ENCODE assay signal across 27 mouse cellular contexts in the genomic region with DNA sequence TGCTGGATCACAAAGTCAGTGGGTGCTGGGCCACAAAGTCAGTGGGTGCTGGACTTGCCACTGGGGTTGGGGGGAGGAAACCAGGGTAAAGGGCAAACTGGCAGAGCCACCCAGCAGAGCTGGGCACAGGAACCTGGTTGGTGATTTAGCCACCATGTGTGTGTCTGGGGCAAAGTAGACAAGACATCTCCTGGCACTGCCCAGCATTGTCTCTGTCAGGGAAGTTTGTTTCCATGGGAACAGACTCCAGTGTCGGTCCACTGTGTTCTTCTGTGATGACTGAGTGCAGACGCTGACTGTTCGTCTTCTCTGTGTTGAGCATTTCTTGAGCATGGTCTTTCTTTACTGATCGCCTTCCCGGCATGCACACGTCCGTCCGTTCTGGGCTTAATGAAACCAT. TPM values are rescaled to one million over a fixed set of nuclear protein-coding genes. Genes with fewer than 3 reads are reported as not detected.
DNase-seq lines count a peak whose midpoint lies in the region; ATAC-seq and TF ChIP-seq lines count a peak whose summit lies in the region.
"Had no signal": no experiment of that assay in that cellular context is flagged by ENCODE, and none has a peak within 500 bp of the region (broad histone marks: within the 10 kb centered on the region; RNA-seq: fewer than 3 reads in every experiment).

No protein-coding gene starts in this region.

- no peaks in the 10 kb centered on the region for H3K9me3 ChIP-seq in hindbrain, postnatal 0 days (ENCODE audit: low read length)
- H3K9me3 ChIP-seq in hindbrain, embryonic 14.5 days (ENCODE audit: control insufficient read depth, low read length), result no peaks in the 10 kb centered on the region
- H3K9me3 ChIP-seq: embryonic facial prominence, embryonic 10.5 days; embryonic facial prominence, embryonic 15.5 days; forebrain, embryonic 12.5 days; heart, embryonic 15.5 days; limb, embryonic 12.5 days; liver, embryonic 15.5 days; midbrain, embryonic 10.5 days; neural tube, embryonic 15.5 days had no signal

- no peaks in the 10 kb centered on the region for H3K27me3 ChIP-seq in hindbrain, postnatal 0 days (ENCODE audit: insufficient read depth, low read length)
- H3K27me3 ChIP-seq in hindbrain, embryonic 14.5 days (ENCODE audit: control insufficient read depth, insufficient read depth, low read length), result no peaks in the 10 kb centered on the region
- H3K27me3 ChIP-seq: embryonic facial prominence, embryonic 15.5 days; forebrain, embryonic 12.5 days; limb, embryonic 12.5 days; liver, embryonic 15.5 days; neural tube, embryonic 15.5 days had no signal

- WGBS in hindbrain, postnatal 0 days, result 37% methylated on average over 8 of the region's 8 CpGs
- WGBS in hindbrain, embryonic 14.5 days, result 55% methylated on average over 8 of the region's 8 CpGs
- 89% methylated on average over 8 of the region's 8 CpGs for WGBS in bone marrow, adult 2 months
- 95% methylated on average over 8 of the region's 8 CpGs for WGBS in macrophage (ENCODE audit: missing documents)

- H3K9ac ChIP-seq in hindbrain, postnatal 0 days (replicated peaks; ENCODE audit: low read length), result no peak overlapping the region
- H3K9ac ChIP-seq in hindbrain, embryonic 14.5 days, result no peak overlapping the region
- H3K9ac ChIP-seq: embryonic facial prominence, embryonic 15.5 days; forebrain, embryonic 12.5 days; forebrain, postnatal 0 days; heart, embryonic 15.5 days; limb, embryonic 12.5 days; liver, embryonic 15.5 days; lung, embryonic 14.5 days; neural tube, embryonic 15.5 days had no signal

- H3K36me3 ChIP-seq in hindbrain, postnatal 0 days (ENCODE audit: insufficient read depth, low read length), result peaks cover 16% of the 10 kb centered on the region; the same call in 1 of the 2 replicates
- H3K36me3 ChIP-seq in hindbrain, embryonic 14.5 days (replicated peaks; ENCODE audit: control insufficient read depth, insufficient read depth), result peaks cover 59% of the 10 kb centered on the region
- peaks cover 26% of the 10 kb centered on the region for H3K36me3 ChIP-seq in macrophage (ENCODE audit: inconsistent target)

- no peaks in the 10 kb centered on the region for H3K79me2 ChIP-seq in macrophage (ENCODE audit: inconsistent target)

- peak; percentile 51 for ATAC-seq in hindbrain, postnatal 0 days
- no peak for ATAC-seq in hindbrain, embryonic 14.5 days (ENCODE audit: low FRiP score)
- ATAC-seq: forebrain, postnatal 0 days had no signal

- no peaks in the 10 kb centered on the region for H3K4me1 ChIP-seq in hindbrain, postnatal 0 days (ENCODE audit: insufficient read depth, low read length)
- no peaks in the 10 kb centered on the region for H3K4me1 ChIP-seq in hindbrain, embryonic 14.5 days (replicated peaks; ENCODE audit: control insufficient read depth, insufficient read depth, low read length)
- peaks cover 3% of the 10 kb centered on the region; the same call in 1 of the 2 replicates for H3K4me1 ChIP-seq in bone marrow, adult 2 months (ENCODE audit: control insufficient read depth, insufficient read depth, low read length)
- H3K4me1 ChIP-seq: embryonic facial prominence, embryonic 10.5 days; embryonic facial prominence, embryonic 15.5 days; forebrain, embryonic 12.5 days; heart, embryonic 15.5 days; neural tube, embryonic 15.5 days had no signal

- H3K27ac ChIP-seq in hindbrain, postnatal 0 days, result no peak overlapping the region
- no peak overlapping the region for H3K27ac ChIP-seq in hindbrain, embryonic 14.5 days
- peak overlapping the region; percentile 15; the same call in 1 of the 2 replicates for H3K27ac ChIP-seq in bone marrow, adult 2 months (ENCODE audit: control insufficient read depth, insufficient read depth, low read depth, low read length, poor library complexity)
- H3K27ac ChIP-seq in macrophage, result peak overlapping the region; percentile 100
- H3K27ac ChIP-seq: embryonic facial prominence, embryonic 10.5 days; embryonic facial prominence, embryonic 15.5 days; forebrain, embryonic 12.5 days; heart, embryonic 15.5 days; liver, embryonic 15.5 days; midbrain, embryonic 10.5 days; neural tube, embryonic 15.5 days had no signal

- no peak for TF ChIP-seq POLR2A in bone marrow, adult 2 months (IDR thresholded peaks at IDR 0.05; ENCODE audit: borderline replicate concordance, control insufficient read depth, low read depth, low read length)

- peak; percentile 24 for DNase-seq in hindbrain, postnatal 0 days (ENCODE audit: low spot score)
- no peak for DNase-seq in hindbrain, embryonic 14.5 days (ENCODE audit: low spot score)
- peak; percentile 35 to 53 for DNase-seq in kidney, postnatal 36 days
- no peak for DNase-seq in kidney, postnatal 14 days
- DNase-seq in frontal cortex, adult 2 months (ENCODE audit: extremely low spot score in 1 of 2, low spot score in 1 of 2), result no peak
- DNase-seq: adrenal gland, adult 8-10 months; cerebellum, adult 2 months; cerebellum, postnatal 14 days; forebrain, postnatal 0 days; gastrocnemius, postnatal 10 days; kidney, postnatal 4 days; layer of hippocampus, adult 9-11 months; lung, embryonic 14.5 days; lung, postnatal 14 days; retina, postnatal 1 day; right cerebral cortex, postnatal 14 days; thymus, postnatal 4 days had no signal

- no peak overlapping the region for H3K4me2 ChIP-seq in hindbrain, postnatal 0 days (ENCODE audit: low read depth, low read length)
- H3K4me2 ChIP-seq in hindbrain, embryonic 14.5 days (replicated peaks), result no peak overlapping the region
- H3K4me2 ChIP-seq: embryonic facial prominence, embryonic 15.5 days; forebrain, embryonic 12.5 days; heart, embryonic 15.5 days; limb, embryonic 12.5 days; liver, embryonic 15.5 days; lung, embryonic 14.5 days; neural tube, embryonic 15.5 days had no signal

- TF ChIP-seq CTCF in hindbrain, postnatal 0 days (IDR thresholded peaks at IDR 0.05; ENCODE audit: low read depth), result no peak
- no peak for TF ChIP-seq CTCF in bone marrow, adult 2 months (IDR thresholded peaks at IDR 0.05; ENCODE audit: control insufficient read depth, insufficient read depth, low read length)

- no peak overlapping the region for H3K4me3 ChIP-seq in hindbrain, postnatal 0 days (ENCODE audit: low read length)
- H3K4me3 ChIP-seq in hindbrain, embryonic 14.5 days (replicated peaks; ENCODE audit: low read length), result no peak overlapping the region
- no peak overlapping the region for H3K4me3 ChIP-seq in bone marrow, adult 2 months (replicated peaks; ENCODE audit: control insufficient read depth, low read depth, low read length)
- no peak overlapping the region for H3K4me3 ChIP-seq in macrophage (ENCODE audit: inconsistent target)
- H3K4me3 ChIP-seq: embryonic facial prominence, embryonic 10.5 days; embryonic facial prominence, embryonic 15.5 days; forebrain, embryonic 12.5 days; heart, embryonic 15.5 days; limb, embryonic 12.5 days; liver, embryonic 15.5 days; midbrain, embryonic 10.5 days; neural tube, embryonic 15.5 days had no signal

RNA-seq across cellular contexts. Expression of a gene that starts 19.8 kb away (rescaled TPM):
- total RNA-seq in hindbrain, postnatal 0 days (2014; rRNA removed), result 6.1 and 7.9 TPM in 2 replicates
- polyA plus RNA-seq in hindbrain, postnatal 0 days (2015; fragmentation: Nextera tagmentation; extraction: Ambion mirVana), result 7.2 and 8.7 TPM in 2 replicates
- polyA plus RNA-seq in hindbrain, embryonic 14.5 days (2014; fragmentation: Nextera tagmentation; extraction: Ambion mirVana), result 11.9 and 13.0 TPM in 2 replicates
- polyA plus RNA-seq in bone marrow, adult 2 months (2011; ENCODE audit: insufficient read depth, insufficient read length, low replicate concordance, missing spikeins), result 4.4 and 8.0 TPM in 2 replicates
- total RNA-seq in macrophage (2018; cell fraction: chromatin; rRNA removed), result 100 to 1,000 TPM in 8 of 26 experiments, 10 to 100 TPM in 18; 43.2 to 234 (median 67.2) TPM
- total RNA-seq in macrophage (2018; cell fraction: cytosol; rRNA removed), result 10 to 100 TPM; 20.1 to 45.4 (median 27.3) TPM
- 100 to 1,000 TPM in 3 of 26 experiments, 10 to 100 TPM in 23; 37.0 to 129 (median 58.1) TPM for total RNA-seq in macrophage (2018; cell fraction: nucleus; rRNA removed)
- polyA plus RNA-seq in macrophage (2018), result 10.2 to 14.7 TPM (median 11.2 TPM) in 3 replicates
- polyA plus RNA-seq in frontal cortex, adult 2 months (2012; rRNA removed), result 8.7 and 9.3 TPM in 2 replicates

RNA-seq across cellular contexts. Expression of a gene that starts 34.6 kb away (rescaled TPM):
- 35.7 and 53.1 TPM in 2 replicates for total RNA-seq in hindbrain, postnatal 0 days (2014; rRNA removed)
- 16.1 and 18.1 TPM in 2 replicates for polyA plus RNA-seq in hindbrain, postnatal 0 days (2015; fragmentation: Nextera tagmentation; extraction: Ambion mirVana)
- 14.2 and 14.9 TPM in 2 replicates for polyA plus RNA-seq in hindbrain, embryonic 14.5 days (2014; fragmentation: Nextera tagmentation; extraction: Ambion mirVana)
- polyA plus RNA-seq in bone marrow, adult 2 months (2011; ENCODE audit: insufficient read depth, insufficient read length, low replicate concordance, missing spikeins), result 55.6 and 92.8 TPM in 2 replicates
- 100 to 1,000 TPM in 10 of 26 experiments, 10 to 100 TPM in 16; 71.5 to 154 (median 97.6) TPM for total RNA-seq in macrophage (2018; cell fraction: chromatin; rRNA removed)
- total RNA-seq in macrophage (2018; cell fraction: cytosol; rRNA removed), result 10 to 100 TPM; 15.5 to 21.5 (median 18.2) TPM
- 100 to 1,000 TPM in 9 of 26 experiments, 10 to 100 TPM in 17; 54.9 to 146 (median 94.1) TPM for total RNA-seq in macrophage (2018; cell fraction: nucleus; rRNA removed)
- 16.2 to 24.8 TPM (median 23.2 TPM) in 3 replicates for polyA plus RNA-seq in macrophage (2018)
- 101 and 102 TPM in 2 replicates for polyA plus RNA-seq in frontal cortex, adult 2 months (2012; rRNA removed)

RNA-seq across cellular contexts. Expression of a gene that starts 43.5 kb away (rescaled TPM):
- 1.5 and 3.1 TPM in 2 replicates for total RNA-seq in hindbrain, postnatal 0 days (2014; rRNA removed)
- polyA plus RNA-seq in hindbrain, postnatal 0 days (2015; fragmentation: Nextera tagmentation; extraction: Ambion mirVana), result 9.1 and 9.3 TPM in 2 replicates
- polyA plus RNA-seq in hindbrain, embryonic 14.5 days (2014; fragmentation: Nextera tagmentation; extraction: Ambion mirVana), result 7.0 and 7.7 TPM in 2 replicates
- 6.6 and 9.1 TPM in 2 replicates for polyA plus RNA-seq in bone marrow, adult 2 months (2011; ENCODE audit: insufficient read depth, insufficient read length, low replicate concordance, missing spikeins)
- total RNA-seq in macrophage (2018; cell fraction: chromatin; rRNA removed), result 10 to 100 TPM in 11 of 26 experiments, 1 to 10 TPM in 15; 2.7 to 23.5 (median 9.5) TPM
- 10 to 100 TPM; 12.9 to 28.2 (median 20.6) TPM for total RNA-seq in macrophage (2018; cell fraction: cytosol; rRNA removed)
- 10 to 100 TPM in 15 of 26 experiments, 1 to 10 TPM in 11; 5.2 to 18.8 (median 10.9) TPM for total RNA-seq in macrophage (2018; cell fraction: nucleus; rRNA removed)
- 15.4 to 18.3 TPM (median 16.2 TPM) in 3 replicates for polyA plus RNA-seq in macrophage (2018)
- polyA plus RNA-seq in frontal cortex, adult 2 months (2012; rRNA removed), result 8.1 and 8.7 TPM in 2 replicates

RNA-seq across cellular contexts. Expression of a gene that starts 43.5 kb away (rescaled TPM):
- 22.5 and 25.7 TPM in 2 replicates for total RNA-seq in hindbrain, postnatal 0 days (2014; rRNA removed)
- 8.6 and 11.0 TPM in 2 replicates for polyA plus RNA-seq in hindbrain, postnatal 0 days (2015; fragmentation: Nextera tagmentation; extraction: Ambion mirVana)
- 8.5 and 11.1 TPM in 2 replicates for polyA plus RNA-seq in hindbrain, embryonic 14.5 days (2014; fragmentation: Nextera tagmentation; extraction: Ambion mirVana)
- 3.0 and 12.4 TPM in 2 replicates for polyA plus RNA-seq in bone marrow, adult 2 months (2011; ENCODE audit: insufficient read depth, insufficient read length, low replicate concordance, missing spikeins)
- 10 to 100 TPM in 20 of 26 experiments, 1 to 10 TPM in 6; 2.3 to 27.7 (median 16.0) TPM for total RNA-seq in macrophage (2018; cell fraction: chromatin; rRNA removed)
- 10 to 100 TPM; 11.0 to 21.2 (median 18.0) TPM for total RNA-seq in macrophage (2018; cell fraction: cytosol; rRNA removed)
- total RNA-seq in macrophage (2018; cell fraction: nucleus; rRNA removed), result 10 to 100 TPM in 21 of 26 experiments, 1 to 10 TPM in 5; 6.3 to 24.0 (median 16.4) TPM
- polyA plus RNA-seq in macrophage (2018), result 14.3 to 15.8 TPM (median 15.3 TPM) in 3 replicates
- 15.0 and 15.4 TPM in 2 replicates for polyA plus RNA-seq in frontal cortex, adult 2 months (2012; rRNA removed)

Comparison
In these comparisons a context has a peak if more than half of its experiments do, and no peak if none do; other contexts are left out.
1. DNase-seq: peak in hindbrain, postnatal 0 days (single experiment) and kidney, postnatal 36 days (2 of 2); none in hindbrain, embryonic 14.5 days (single experiment), kidney, postnatal 14 days (single experiment) and frontal cortex, adult 2 months (0 of 2).
2. H3K27ac ChIP-seq: peak in bone marrow, adult 2 months (single experiment) and macrophage (single experiment); none in hindbrain, postnatal 0 days (single experiment) and hindbrain, embryonic 14.5 days (single experiment).